Mouse (Mus musculus) adrenal gland, adult 10 weeks (tissue): ENCODE measurements around the gene Fbxw28. TPM values are rescaled to one million over a fixed set of nuclear protein-coding genes. Genes with fewer than 3 reads are reported as not detected.

Source experiments
- polyA plus RNA-seq: library from polyadenylated mRNA; stranded (reverse); fragments of 350-450 nt; fragmentation: Illumina TruSeq; extraction: RNeasy Lipid Tissue Mini Kit (QIAGEN cat#74804); gene quantifications from one replicate; pipeline ENCODE4 v1.2.3, GENCODE M21; 2014; ENCODE audit warnings: low read depth, low replicate concordance

Fbxw28 gene
- polyA plus RNA-seq: not detected

DNA sequence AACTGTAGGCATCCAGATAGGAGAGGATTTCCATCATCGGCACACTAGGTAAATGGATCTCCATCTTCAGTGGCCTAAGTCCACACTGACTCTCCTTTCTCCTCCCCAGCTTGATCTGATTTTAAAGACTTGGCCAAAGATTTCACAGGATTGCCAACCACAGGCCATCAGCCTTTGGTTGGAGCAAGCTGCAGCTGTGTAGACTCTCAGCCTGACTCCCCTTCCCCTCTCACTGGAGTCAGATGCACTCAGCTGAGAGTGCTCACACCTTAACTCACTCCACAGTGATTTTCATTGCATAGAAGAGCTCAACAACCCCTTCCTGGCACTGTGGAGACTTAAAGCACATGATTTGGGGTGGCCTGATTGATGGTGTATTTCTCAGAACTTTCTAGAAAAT, at the start of gene Fbxw28:
Fbxw28 (minus strand) TSS at position 101 of the 400 bp plus-strand sequence.

DNA sequence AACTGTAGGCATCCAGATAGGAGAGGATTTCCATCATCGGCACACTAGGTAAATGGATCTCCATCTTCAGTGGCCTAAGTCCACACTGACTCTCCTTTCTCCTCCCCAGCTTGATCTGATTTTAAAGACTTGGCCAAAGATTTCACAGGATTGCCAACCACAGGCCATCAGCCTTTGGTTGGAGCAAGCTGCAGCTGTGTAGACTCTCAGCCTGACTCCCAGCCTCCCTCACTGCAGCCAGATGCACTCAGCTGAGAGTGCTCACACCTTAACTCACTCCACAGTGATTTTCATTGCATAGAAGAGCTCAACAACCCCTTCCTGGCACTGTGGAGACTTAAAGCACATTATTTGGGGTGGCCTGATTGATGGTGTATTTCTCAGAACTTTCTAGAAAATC, 51.9 kb downstream of the Fbxw28 start, which contains the start of gene Fbxw14:
Fbxw14 (minus strand) TSS at position 101 of the 400 bp plus-strand sequence.

Other genes with a start within 250 kb of the Fbxw28 start
- gene Plxnb1, start 244.3 kb downstream of the Fbxw28 start, polyA plus RNA-seq: 5.8 TPM
- not detected for gene Fbxw21, start 177.6 kb downstream of the Fbxw28 start, polyA plus RNA-seq
- not detected for gene Fbxw13, start 143.7 kb downstream of the Fbxw28 start, polyA plus RNA-seq
- not detected for gene Fbxw20, start 104.9 kb downstream of the Fbxw28 start, polyA plus RNA-seq
- gene Fbxw14, start 52.0 kb downstream of the Fbxw28 start, polyA plus RNA-seq: not detected
- gene Fbxw22, start 64.6 kb upstream of the Fbxw28 start, polyA plus RNA-seq: not detected
- gene Fbxw16, start 109.5 kb upstream of the Fbxw28 start, polyA plus RNA-seq: not detected
- not detected for gene Fbxw19, start 156.2 kb upstream of the Fbxw28 start, polyA plus RNA-seq
- not detected for gene Fbxw15, start 228.6 kb upstream of the Fbxw28 start, polyA plus RNA-seq